Mouse (Mus musculus): Measurements from ENCODE around the gene Rufy3.
A peak's percentile ranks its signal among the peaks of the same experiment; 100 is the strongest.

Rufy3 gene

GRCm38 (mm10) chr5:88575506-88576338, 10.9 kb downstream of the Rufy3 start:
- no peak for DNase-seq (ENCODE audit: low read depth, low spot score)

GRCm38 (mm10) chr5:88580681-88581080, 15.8 kb downstream of the Rufy3 start:
- no peak for DNase-seq (ENCODE audit: low read depth, low spot score)

- DNase-seq (ENCODE audit: low read depth, low spot score), result no peak
These were observed 16.5 kb downstream of the Rufy3 start for GRCm38 (mm10) chr5:88581343-88581742.

- DNase-seq (ENCODE audit: low read depth, low spot score), result peak; percentile 89
These were observed 18.6 kb downstream of the Rufy3 start for GRCm38 (mm10) chr5:88583271-88584031.

- peak; percentile 37 for DNase-seq (ENCODE audit: low read depth, low spot score)
These were observed 19.2 kb downstream of the Rufy3 start for GRCm38 (mm10) chr5:88584061-88584460.

- DNase-seq (ENCODE audit: low read depth, low spot score), result no peak
These were observed 21.8 kb downstream of the Rufy3 start for GRCm38 (mm10) chr5:88586407-88587174.

GRCm38 (mm10) chr5:88587211-88587934, 22.5 kb downstream of the Rufy3 start:
- DNase-seq (ENCODE audit: low read depth, low spot score), result no peak

- DNase-seq (ENCODE audit: low read depth, low spot score), result no peak
These were observed 23.6 kb downstream of the Rufy3 start for GRCm38 (mm10) chr5:88588481-88588880.

- DNase-seq (ENCODE audit: low read depth, low spot score), result no peak
These were observed 28.8 kb downstream of the Rufy3 start for GRCm38 (mm10) chr5:88593421-88594172.

GRCm38 (mm10) chr5:88594173-88594569, 29.3 kb downstream of the Rufy3 start:
- no peak for DNase-seq (ENCODE audit: low read depth, low spot score)

GRCm38 (mm10) chr5:88595537-88596455, 31.0 kb downstream of the Rufy3 start:
- no peak for DNase-seq (ENCODE audit: low read depth, low spot score)

GRCm38 (mm10) chr5:88598961-88599360, 34.1 kb downstream of the Rufy3 start:
- no peak for DNase-seq (ENCODE audit: low read depth, low spot score)

- no peak for DNase-seq (ENCODE audit: low read depth, low spot score)
These were observed 37.2 kb downstream of the Rufy3 start for GRCm38 (mm10) chr5:88602030-88602429.

GRCm38 (mm10) chr5:88602713-88603112, 37.9 kb downstream of the Rufy3 start:
- no peak for DNase-seq (ENCODE audit: low read depth, low spot score)

GRCm38 (mm10) chr5:88604046-88604445, 39.2 kb downstream of the Rufy3 start:
- no peak for DNase-seq (ENCODE audit: low read depth, low spot score)

GRCm38 (mm10) chr5:88604641-88605358, 40.0 kb downstream of the Rufy3 start:
- DNase-seq (ENCODE audit: low read depth, low spot score), result no peak

- peak; percentile 19 for DNase-seq (ENCODE audit: low read depth, low spot score)
These were observed 49.3 kb downstream of the Rufy3 start for GRCm38 (mm10) chr5:88614129-88614528.

- no peak for DNase-seq (ENCODE audit: low read depth, low spot score)
These were observed 52.1 kb downstream of the Rufy3 start for GRCm38 (mm10) chr5:88616988-88617387.

- no peak for DNase-seq (ENCODE audit: low read depth, low spot score)
These were observed 62.7 kb downstream of the Rufy3 start for GRCm38 (mm10) chr5:88627545-88627944.
